Mouse (Mus musculus) neural tube, embryonic 14.5 days (tissue): ENCODE measurements around the gene Usp2. TPM values are rescaled to one million over a fixed set of nuclear protein-coding genes. Genes with fewer than 3 reads are reported as not detected.

Experiments used
- ATAC-seq: fragments of 200-750 bp; cut with Nextera tagmentation; 2 replicates; pipeline ENCODE4 v1.8.0; 2017; ENCODE audit warnings: low read depth, mild to moderate bottlenecking, moderate TSS enrichment, moderate library complexity
- H3K27ac ChIP-seq: fragments of 300-500 bp; sonication (generic); 2 replicates; pipeline ENCODE4 v1.5.1; 2014; ENCODE audit warnings: low read depth, mild to moderate bottlenecking, control low read depth, low read length, moderate library complexity, mixed read lengths
- H3K27me3 ChIP-seq: fragments of 300-500 bp; sonication (generic); 2 replicates; pipeline ENCODE4 v1.6.1; 2014; ENCODE audit warnings: low read length; ENCODE audit not compliant: control insufficient read depth, insufficient read depth
- H3K36me3 ChIP-seq: fragments of 300-500 bp; sonication (generic); 2 replicates; pipeline ENCODE4 v1.6.1; 2014; ENCODE audit warnings: low read length, mixed read lengths; ENCODE audit not compliant: control insufficient read depth, insufficient read depth
- H3K4me1 ChIP-seq: fragments of 300-500 bp; sonication (generic); 2 replicates; pipeline ENCODE4 v1.6.1; 2014; ENCODE audit warnings: low read length; ENCODE audit not compliant: control insufficient read depth, insufficient read depth
- H3K4me2 ChIP-seq: fragments of 300-500 bp; sonication (generic); 2 replicates; pipeline ENCODE4 v1.6.1; 2014; ENCODE audit warnings: mild to moderate bottlenecking, low read depth, low read length, control low read depth
- H3K4me3 ChIP-seq: fragments of 300-500 bp; sonication (generic); 2 replicates; pipeline ENCODE4 v1.5.1; 2014; ENCODE audit warnings: low read depth, low read length, control low read depth, mixed read lengths
- H3K9ac ChIP-seq: fragments of 300-500 bp; sonication (generic); replicated peaks from 2 replicates; pipeline ENCODE4 v1.6.1; 2014; ENCODE audit warnings: low read depth, mild to moderate bottlenecking, control low read depth, low read length, mixed read lengths
- H3K9me3 ChIP-seq: fragments of 300-500 bp; sonication (generic); 2 replicates; pipeline ENCODE4 v1.6.1; 2016; ENCODE audit warnings: low read length; ENCODE audit not compliant: control insufficient read depth
- WGBS: fragments of 180-500 bp; shearing (Covaris S2); extraction: QIAGEN DNeasy Blood & Tissue Kit; methylation state at CpG from one replicate; pipeline ENCODE4 v1.1.7; 2014; 5-methylcytosine and 5-hydroxymethylcytosine counted together
- polyA plus RNA-seq: library from polyadenylated mRNA; unstranded; fragments of >200 nt; fragmentation: Nextera tagmentation; extraction: Ambion mirVana; gene quantifications from 2 replicates; pipeline ENCODE4 v1.2.1, GENCODE M21; 2014

Gene Usp2
- polyA plus RNA-seq = 9.4 and 11.7 TPM in 2 replicates

GRCm38 (mm10) chr9:44066785-44067225, at the start of gene Usp2:
Gene Usp2, plus strand, starts transcription at chr9:44067021.
- H3K27me3 ChIP-seq = no peaks in the 10 kb centered on the region

GRCm38 (mm10) chr9:44017846-44018245, 49.0 kb upstream of the Usp2 start:
- Histone ChIP-seq H3K4me1 (no peaks in the 10 kb centered on the region), H3K4me3 (no peak overlapping the region), H3K27me3 (no peaks in the 10 kb centered on the region), H3K36me3 (no peaks in the 10 kb centered on the region), H3K9me3 (no peaks in the 10 kb centered on the region), H3K9ac (no peak overlapping the region), H3K4me2 (no peak overlapping the region), H3K27ac (no peak overlapping the region)
- ATAC-seq = no peak
- 77% methylated on average over 5 of the region's 5 CpGs for WGBS

More at GRCm38 (mm10) chr9:44066785-44067225, at the start of gene Usp2:
- H3K27ac ChIP-seq = peak within 1 kb of the TSS; percentile 44
- under 1% methylated on average over 38 of the region's 38 CpGs for WGBS
- peak within 1 kb of the TSS; percentile 43 for H3K4me3 ChIP-seq
- H3K4me2 ChIP-seq = peak within 1 kb of the TSS; percentile 80
- peak; percentile 98 for ATAC-seq
- no peaks in the 10 kb centered on the region for H3K9me3 ChIP-seq
- no peaks in the 10 kb centered on the region for H3K36me3 ChIP-seq
- H3K9ac ChIP-seq = peak within 1 kb of the TSS; percentile 51; the same call in 1 of the 2 replicates
- no peaks in the 10 kb centered on the region for H3K4me1 ChIP-seq

GRCm38 (mm10) chr9:44020001-44020400, 46.8 kb upstream of the Usp2 start:
- Histone ChIP-seq H3K4me3 (no peak overlapping the region), H3K4me2 (no peak overlapping the region), H3K9me3 (no peaks in the 10 kb centered on the region), H3K4me1 (no peaks in the 10 kb centered on the region), H3K9ac (no peak overlapping the region), H3K27ac (no peak overlapping the region), H3K27me3 (no peaks in the 10 kb centered on the region), H3K36me3 (no peaks in the 10 kb centered on the region)
- 86% methylated on average over 7 of the region's 7 CpGs for WGBS
- no peak for ATAC-seq

GRCm38 (mm10) chr9:44022100-44022847, 44.5 kb upstream of the Usp2 start:
- Histone ChIP-seq H3K9ac (no peak overlapping the region), H3K27me3 (no peaks in the 10 kb centered on the region), H3K4me2 (no peak overlapping the region), H3K27ac (no peak overlapping the region), H3K4me3 (no peak overlapping the region), H3K36me3 (no peaks in the 10 kb centered on the region), H3K9me3 (no peaks in the 10 kb centered on the region), H3K4me1 (no peaks in the 10 kb centered on the region)
- 76% methylated on average over 8 of the region's 8 CpGs for WGBS
- ATAC-seq = no peak

GRCm38 (mm10) chr9:44024096-44024495, 42.7 kb upstream of the Usp2 start:
- H3K27me3 ChIP-seq = no peaks in the 10 kb centered on the region
- no peak for ATAC-seq
- no peaks in the 10 kb centered on the region for H3K4me1 ChIP-seq
- H3K9me3 ChIP-seq = no peaks in the 10 kb centered on the region
- H3K27ac ChIP-seq = no peak overlapping the region
- no peak overlapping the region for H3K9ac ChIP-seq
- no peak overlapping the region for H3K4me2 ChIP-seq
- H3K36me3 ChIP-seq = no peaks in the 10 kb centered on the region
- H3K4me3 ChIP-seq = no peak overlapping the region
- WGBS = 76% methylated on average over 3 of the region's 3 CpGs

- H3K4me2 ChIP-seq = no peak overlapping the region
- H3K36me3 ChIP-seq = no peaks in the 10 kb centered on the region
- 70% methylated on average over 5 of the region's 5 CpGs for WGBS
- no peaks in the 10 kb centered on the region for H3K27me3 ChIP-seq
- H3K9me3 ChIP-seq = no peaks in the 10 kb centered on the region
- no peak overlapping the region for H3K9ac ChIP-seq
- H3K27ac ChIP-seq = no peak overlapping the region
- H3K4me3 ChIP-seq = no peak overlapping the region
- H3K4me1 ChIP-seq = no peaks in the 10 kb centered on the region
- no peak for ATAC-seq
Observed at GRCm38 (mm10) chr9:44029580-44030236, 37.1 kb upstream of the Usp2 start.

DNA sequence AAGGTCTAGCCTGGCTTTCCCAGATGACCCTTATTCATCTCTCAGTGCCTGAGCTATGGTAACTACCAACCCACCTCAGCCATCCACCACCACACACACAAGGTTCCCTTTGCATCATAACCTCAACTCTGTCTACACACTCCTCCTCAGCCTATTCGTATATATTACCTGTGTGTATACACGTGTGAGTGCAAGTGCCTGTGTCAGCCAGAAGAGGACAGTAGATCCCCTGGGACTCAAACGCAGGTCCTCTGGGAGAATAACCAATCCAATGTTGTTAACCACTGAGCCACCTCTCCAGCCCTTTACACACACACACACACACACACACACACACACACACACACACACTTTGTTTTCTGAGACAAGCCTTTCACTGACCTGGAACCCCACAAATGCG, 36.2 kb upstream of the Usp2 start:
- Histone ChIP-seq H3K9me3 (no peaks in the 10 kb centered on the region), H3K4me2 (no peak overlapping the region), H3K27me3 (no peaks in the 10 kb centered on the region), H3K36me3 (no peaks in the 10 kb centered on the region), H3K4me1 (no peaks in the 10 kb centered on the region), H3K27ac (no peak overlapping the region), H3K9ac (no peak overlapping the region), H3K4me3 (no peak overlapping the region)
- WGBS = 92% methylated on average over 4 of the region's 4 CpGs
- ATAC-seq = no peak

DNA sequence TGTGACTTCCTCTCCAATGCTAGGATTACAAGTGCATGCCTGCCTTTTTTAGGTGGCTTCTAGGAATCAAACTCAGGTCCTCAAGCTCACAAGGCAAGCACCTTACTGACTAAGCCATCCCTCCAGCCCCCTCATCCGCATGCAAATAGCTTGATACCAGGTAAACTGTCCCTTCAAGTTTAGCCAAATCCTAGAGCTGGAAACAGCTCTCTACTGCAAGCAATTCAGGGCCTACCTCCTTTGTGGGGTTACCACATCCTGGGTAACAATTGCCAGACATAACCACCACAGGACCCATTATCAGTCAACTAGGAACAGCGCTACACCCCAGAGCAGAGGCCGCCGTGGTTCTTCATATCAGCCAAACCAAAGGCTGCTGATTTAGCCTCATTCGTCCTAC, 35.7 kb upstream of the Usp2 start:
- Histone ChIP-seq H3K4me3 (no peak overlapping the region), H3K27ac (no peak overlapping the region), H3K9ac (no peak overlapping the region), H3K4me1 (no peaks in the 10 kb centered on the region), H3K36me3 (no peaks in the 10 kb centered on the region), H3K4me2 (no peak overlapping the region), H3K9me3 (no peaks in the 10 kb centered on the region), H3K27me3 (no peaks in the 10 kb centered on the region)
- no peak for ATAC-seq
- 86% methylated on average over 5 of the region's 5 CpGs for WGBS

DNA sequence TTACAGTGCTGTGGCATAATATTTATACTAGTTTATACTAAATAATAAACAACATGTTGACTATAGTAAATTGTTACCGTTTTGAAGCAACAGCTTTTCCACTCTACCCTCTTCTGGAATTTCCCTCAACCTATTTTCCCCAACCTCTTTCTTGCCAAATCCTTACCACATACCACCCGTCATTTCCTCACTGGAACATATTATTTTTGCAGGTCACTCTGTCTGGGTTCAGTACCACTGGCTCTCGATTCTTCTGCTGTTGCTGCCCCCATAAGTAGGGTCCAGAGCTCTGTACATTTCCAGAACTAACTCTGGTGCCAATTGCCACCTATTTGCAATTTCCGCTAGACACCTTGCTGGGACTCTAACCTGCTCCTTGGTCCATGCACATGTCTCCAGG, 34.9 kb upstream of the Usp2 start:
- 88% methylated on average over 4 of the region's 4 CpGs for WGBS
- Histone ChIP-seq H3K4me3 (no peak overlapping the region), H3K9ac (no peak overlapping the region), H3K9me3 (no peaks in the 10 kb centered on the region), H3K27me3 (no peaks in the 10 kb centered on the region), H3K27ac (no peak overlapping the region), H3K4me2 (no peak overlapping the region), H3K4me1 (no peaks in the 10 kb centered on the region), H3K36me3 (no peaks in the 10 kb centered on the region)
- no peak for ATAC-seq
